Mouse (Mus musculus): Measurements from ENCODE around the gene Slc24a4. TPM values are rescaled to one million over a fixed set of nuclear protein-coding genes. Genes with fewer than 3 reads are reported as not detected.

The Slc24a4 gene
- total and polyA plus RNA-seq, 2 experiments = not detected

GRCm38 (mm10) chr12:102183201-102183600, 54.7 kb downstream of the Slc24a4 start:
- no peak overlapping the region for H3K9ac ChIP-seq (ENCODE audit: low read depth, low read length)
- no peak overlapping the region for H3K27ac ChIP-seq (replicated peaks; ENCODE audit: insufficient read depth, low read depth, low read length)
- H3K79me2 ChIP-seq (ENCODE audit: control insufficient read depth, insufficient read depth, low read length) = no peaks in the 10 kb centered on the region
- H3K27me3 ChIP-seq (ENCODE audit: control insufficient read depth, insufficient read depth, low read length) = no peaks in the 10 kb centered on the region
- TF ChIP-seq CTCF (IDR thresholded peaks at IDR 0.05; ENCODE audit: low read depth, low read length) (no peak), POLR2A (IDR thresholded peaks at IDR 0.05; ENCODE audit: extremely low read depth, insufficient read depth, low read length) (no peak)
- no peaks in the 10 kb centered on the region for H3K36me3 ChIP-seq (ENCODE audit: control insufficient read depth, insufficient read depth, low read length)
- DNase-seq (ENCODE audit: extremely low read depth, low read depth, low spot score) = no peak
- no peak overlapping the region for H3K4me3 ChIP-seq (ENCODE audit: insufficient read depth, low read depth, low read length)
- no peaks in the 10 kb centered on the region for H3K4me1 ChIP-seq (ENCODE audit: control insufficient read depth, insufficient read depth, low read length)
- WGBS = 75% methylated on average over 9 of the region's 9 CpGs

GRCm38 (mm10) chr12:102190820-102191219, 62.3 kb downstream of the Slc24a4 start:
- no peaks in the 10 kb centered on the region for H3K27me3 ChIP-seq (ENCODE audit: control insufficient read depth, insufficient read depth, low read length)
- H3K4me3 ChIP-seq (ENCODE audit: insufficient read depth, low read depth, low read length) = no peak overlapping the region
- H3K79me2 ChIP-seq (ENCODE audit: control insufficient read depth, insufficient read depth, low read length) = no peaks in the 10 kb centered on the region
- WGBS = 92% methylated on average over 11 of the region's 11 CpGs
- no peak overlapping the region for H3K27ac ChIP-seq (replicated peaks; ENCODE audit: insufficient read depth, low read depth, low read length)
- no peaks in the 10 kb centered on the region for H3K4me1 ChIP-seq (ENCODE audit: control insufficient read depth, insufficient read depth, low read length)
- H3K36me3 ChIP-seq (ENCODE audit: control insufficient read depth, insufficient read depth, low read length) = no peaks in the 10 kb centered on the region
- no peak overlapping the region for H3K9ac ChIP-seq (ENCODE audit: low read depth, low read length)
- no peak for DNase-seq (ENCODE audit: extremely low read depth, low read depth, low spot score)
- no peak for TF ChIP-seq CTCF (IDR thresholded peaks at IDR 0.05; ENCODE audit: low read depth, low read length)
- TF ChIP-seq POLR2A (IDR thresholded peaks at IDR 0.05; ENCODE audit: extremely low read depth, insufficient read depth, low read length) = no peak

GRCm38 (mm10) chr12:102201516-102201915, 73.0 kb downstream of the Slc24a4 start:
- TF ChIP-seq CTCF (IDR thresholded peaks at IDR 0.05; ENCODE audit: low read depth, low read length) (no peak), POLR2A (IDR thresholded peaks at IDR 0.05; ENCODE audit: extremely low read depth, insufficient read depth, low read length) (no peak)
- DNase-seq (ENCODE audit: extremely low read depth, low read depth, low spot score) = no peak
- Histone ChIP-seq H3K27me3 (ENCODE audit: control insufficient read depth, insufficient read depth, low read length) (no peaks in the 10 kb centered on the region), H3K27ac (replicated peaks; ENCODE audit: insufficient read depth, low read depth, low read length) (no peak overlapping the region), H3K36me3 (ENCODE audit: control insufficient read depth, insufficient read depth, low read length) (no peaks in the 10 kb centered on the region), H3K4me1 (ENCODE audit: control insufficient read depth, insufficient read depth, low read length) (no peaks in the 10 kb centered on the region), H3K79me2 (ENCODE audit: control insufficient read depth, insufficient read depth, low read length) (no peaks in the 10 kb centered on the region), H3K9ac (ENCODE audit: low read depth, low read length) (no peak overlapping the region), H3K4me3 (ENCODE audit: insufficient read depth, low read depth, low read length) (no peak overlapping the region)
- 80% methylated on average over 4 of the region's 4 CpGs for WGBS

- TF ChIP-seq CTCF (IDR thresholded peaks at IDR 0.05; ENCODE audit: low read depth, low read length) (no peak), POLR2A (IDR thresholded peaks at IDR 0.05; ENCODE audit: extremely low read depth, insufficient read depth, low read length) (no peak)
- Histone ChIP-seq H3K79me2 (ENCODE audit: control insufficient read depth, insufficient read depth, low read length) (no peaks in the 10 kb centered on the region), H3K4me3 (ENCODE audit: insufficient read depth, low read depth, low read length) (no peak overlapping the region), H3K27ac (replicated peaks; ENCODE audit: insufficient read depth, low read depth, low read length) (no peak overlapping the region), H3K9ac (ENCODE audit: low read depth, low read length) (no peak overlapping the region), H3K27me3 (ENCODE audit: control insufficient read depth, insufficient read depth, low read length) (no peaks in the 10 kb centered on the region), H3K4me1 (ENCODE audit: control insufficient read depth, insufficient read depth, low read length) (no peaks in the 10 kb centered on the region), H3K36me3 (ENCODE audit: control insufficient read depth, insufficient read depth, low read length) (no peaks in the 10 kb centered on the region)
- DNase-seq (ENCODE audit: extremely low read depth, low read depth, low spot score) = no peak
- WGBS = 83% methylated on average over 9 of the region's 9 CpGs
Observed at GRCm38 (mm10) chr12:102202901-102203300, 74.4 kb downstream of the Slc24a4 start.

- no peak overlapping the region for H3K27ac ChIP-seq (replicated peaks; ENCODE audit: insufficient read depth, low read depth, low read length)
- TF ChIP-seq CTCF (IDR thresholded peaks at IDR 0.05; ENCODE audit: low read depth, low read length) = no peak
- no peak for TF ChIP-seq POLR2A (IDR thresholded peaks at IDR 0.05; ENCODE audit: extremely low read depth, insufficient read depth, low read length)
- no peaks in the 10 kb centered on the region for H3K79me2 ChIP-seq (ENCODE audit: control insufficient read depth, insufficient read depth, low read length)
Observed at GRCm38 (mm10) chr12:102206471-102206870, 77.9 kb downstream of the Slc24a4 start.

GRCm38 (mm10) chr12:102207245-102207644, 78.7 kb downstream of the Slc24a4 start:
- H3K27ac ChIP-seq (replicated peaks; ENCODE audit: insufficient read depth, low read depth, low read length) = no peak overlapping the region
- H3K9ac ChIP-seq (ENCODE audit: low read depth, low read length) = no peak overlapping the region
- H3K79me2 ChIP-seq (ENCODE audit: control insufficient read depth, insufficient read depth, low read length) = no peaks in the 10 kb centered on the region

More at GRCm38 (mm10) chr12:102206471-102206870, 77.9 kb downstream of the Slc24a4 start:
- H3K4me3 ChIP-seq (ENCODE audit: insufficient read depth, low read depth, low read length) = no peak overlapping the region
- H3K4me1 ChIP-seq (ENCODE audit: control insufficient read depth, insufficient read depth, low read length) = no peaks in the 10 kb centered on the region
- H3K36me3 ChIP-seq (ENCODE audit: control insufficient read depth, insufficient read depth, low read length) = no peaks in the 10 kb centered on the region
- no peak overlapping the region for H3K9ac ChIP-seq (ENCODE audit: low read depth, low read length)
- 73% methylated on average over 1 of the region's 1 CpGs for WGBS
- no peak for DNase-seq (ENCODE audit: extremely low read depth, low read depth, low spot score)
- H3K27me3 ChIP-seq (ENCODE audit: control insufficient read depth, insufficient read depth, low read length) = no peaks in the 10 kb centered on the region

More at GRCm38 (mm10) chr12:102207245-102207644, 78.7 kb downstream of the Slc24a4 start:
- no peaks in the 10 kb centered on the region for H3K36me3 ChIP-seq (ENCODE audit: control insufficient read depth, insufficient read depth, low read length)
- no peaks in the 10 kb centered on the region for H3K4me1 ChIP-seq (ENCODE audit: control insufficient read depth, insufficient read depth, low read length)
- no peak overlapping the region for H3K4me3 ChIP-seq (ENCODE audit: insufficient read depth, low read depth, low read length)
- no peaks in the 10 kb centered on the region for H3K27me3 ChIP-seq (ENCODE audit: control insufficient read depth, insufficient read depth, low read length)
- TF ChIP-seq CTCF (IDR thresholded peaks at IDR 0.05; ENCODE audit: low read depth, low read length) (no peak), POLR2A (IDR thresholded peaks at IDR 0.05; ENCODE audit: extremely low read depth, insufficient read depth, low read length) (no peak)
- DNase-seq (ENCODE audit: extremely low read depth, low read depth, low spot score) = no peak
- WGBS = 92% methylated on average over 7 of the region's 7 CpGs
